Mouse (Mus musculus): Measurements from ENCODE around the gene Nod1. TPM values are rescaled to one million over a fixed set of nuclear protein-coding genes. Genes with fewer than 3 reads are reported as not detected.

Gene Nod1
- polyA plus RNA-seq, 1 experiment from 2014 or later: 3.0 TPM

- H3K27ac ChIP-seq (ENCODE audit: low read depth, low read length): peak overlapping the region; percentile 50
- H3K27me3 ChIP-seq (ENCODE audit: control insufficient read depth, insufficient read depth, low read length): no peaks in the 10 kb centered on the region
- DNase-seq (ENCODE audit: low spot score): peak; percentile 66
- H3K36me3 ChIP-seq (ENCODE audit: control insufficient read depth, insufficient read depth, low read length): no peaks in the 10 kb centered on the region
- peak overlapping the region; percentile 33 for H3K4me2 ChIP-seq (ENCODE audit: low read depth)
- H3K9ac ChIP-seq (ENCODE audit: low read length): 0 out of 2 replicates have a peak overlapping the region, but pooled peaks have one; percentile 31
- peak; percentile 88 for ATAC-seq (ENCODE audit: insufficient read depth, low FRiP score, low TSS enrichment)
- peaks cover 5% of the 10 kb centered on the region; the same call in 1 of the 2 replicates for H3K4me1 ChIP-seq (ENCODE audit: control insufficient read depth, insufficient read depth, low read length)
- H3K4me3 ChIP-seq (ENCODE audit: low read depth, low read length): no peak overlapping the region
- H3K9me3 ChIP-seq (ENCODE audit: control insufficient read depth, low read length): 0 out of 2 replicates have a peak, but pooled peaks cover 3% of the 10 kb centered on the region
- 19% methylated on average over 16 of the region's 16 CpGs for WGBS
Measured at GRCm38 (mm10) chr6:55009391-55010230, 37.2 kb upstream of the Nod1 start.

GRCm38 (mm10) chr6:55008401-55008800 is 36.0 kb upstream of the Nod1 start:
- H3K9ac ChIP-seq (ENCODE audit: low read length): no peak overlapping the region

GRCm38 (mm10) chr6:55003559-55003958 is 31.1 kb upstream of the Nod1 start:
- Histone ChIP-seq H3K9me3 (ENCODE audit: control insufficient read depth, low read length) (no peaks in the 10 kb centered on the region), H3K27me3 (ENCODE audit: control insufficient read depth, insufficient read depth, low read length) (no peaks in the 10 kb centered on the region), H3K4me3 (ENCODE audit: low read depth, low read length) (no peak overlapping the region), H3K27ac (ENCODE audit: low read depth, low read length) (no peak overlapping the region), H3K36me3 (ENCODE audit: control insufficient read depth, insufficient read depth, low read length) (no peaks in the 10 kb centered on the region), H3K9ac (ENCODE audit: low read length) (no peak overlapping the region), H3K4me1 (ENCODE audit: control insufficient read depth, insufficient read depth, low read length) (no peaks in the 10 kb centered on the region), H3K4me2 (ENCODE audit: low read depth) (no peak overlapping the region)
- DNase-seq (ENCODE audit: low spot score) (no peak), ATAC-seq (ENCODE audit: insufficient read depth, low FRiP score, low TSS enrichment) (no peak)
- WGBS: 66% methylated on average over 4 of the region's 4 CpGs

More at GRCm38 (mm10) chr6:55008401-55008800, 36.0 kb upstream of the Nod1 start:
- Histone ChIP-seq H3K27me3 (ENCODE audit: control insufficient read depth, insufficient read depth, low read length) (no peaks in the 10 kb centered on the region), H3K4me2 (ENCODE audit: low read depth) (no peak overlapping the region), H3K9me3 (ENCODE audit: control insufficient read depth, low read length) (no peaks in the 10 kb centered on the region), H3K4me1 (ENCODE audit: control insufficient read depth, insufficient read depth, low read length) (peaks cover 5% of the 10 kb centered on the region; the same call in 1 of the 2 replicates), H3K4me3 (ENCODE audit: low read depth, low read length) (no peak overlapping the region), H3K27ac (ENCODE audit: low read depth, low read length) (no peak overlapping the region), H3K36me3 (ENCODE audit: control insufficient read depth, insufficient read depth, low read length) (no peaks in the 10 kb centered on the region)
- DNase-seq (ENCODE audit: low spot score) (no peak), ATAC-seq (ENCODE audit: insufficient read depth, low FRiP score, low TSS enrichment) (no peak)
- 82% methylated on average over 8 of the region's 8 CpGs for WGBS

- ATAC-seq (ENCODE audit: insufficient read depth, low FRiP score, low TSS enrichment): no peak
- H3K9me3 ChIP-seq (ENCODE audit: control insufficient read depth, low read length): no peaks in the 10 kb centered on the region
- H3K4me2 ChIP-seq (ENCODE audit: low read depth): no peak overlapping the region
- H3K27me3 ChIP-seq (ENCODE audit: control insufficient read depth, insufficient read depth, low read length): no peaks in the 10 kb centered on the region
- no peaks in the 10 kb centered on the region for H3K4me1 ChIP-seq (ENCODE audit: control insufficient read depth, insufficient read depth, low read length)
- no peak for DNase-seq (ENCODE audit: low spot score)
- H3K9ac ChIP-seq (ENCODE audit: low read length): no peak overlapping the region
- H3K36me3 ChIP-seq (ENCODE audit: control insufficient read depth, insufficient read depth, low read length): no peaks in the 10 kb centered on the region
- no peak overlapping the region for H3K27ac ChIP-seq (ENCODE audit: low read depth, low read length)
- WGBS: 73% methylated on average over 4 of the region's 4 CpGs
- no peak overlapping the region for H3K4me3 ChIP-seq (ENCODE audit: low read depth, low read length)
Measured at GRCm38 (mm10) chr6:55002438-55002837, 30.0 kb upstream of the Nod1 start.

- ATAC-seq (ENCODE audit: insufficient read depth, low FRiP score, low TSS enrichment): no peak
- Histone ChIP-seq H3K9ac (ENCODE audit: low read length) (no peak overlapping the region), H3K4me3 (ENCODE audit: low read depth, low read length) (no peak overlapping the region), H3K27ac (ENCODE audit: low read depth, low read length) (no peak overlapping the region), H3K9me3 (ENCODE audit: control insufficient read depth, low read length) (no peaks in the 10 kb centered on the region), H3K4me1 (ENCODE audit: control insufficient read depth, insufficient read depth, low read length) (no peaks in the 10 kb centered on the region), H3K36me3 (ENCODE audit: control insufficient read depth, insufficient read depth, low read length) (no peaks in the 10 kb centered on the region), H3K27me3 (ENCODE audit: control insufficient read depth, insufficient read depth, low read length) (no peaks in the 10 kb centered on the region), H3K4me2 (ENCODE audit: low read depth) (no peak overlapping the region)
- 83% methylated on average over 4 of the region's 4 CpGs for WGBS
- DNase-seq (ENCODE audit: low spot score): no peak
Measured at GRCm38 (mm10) chr6:55001320-55001719, 28.9 kb upstream of the Nod1 start.

- Histone ChIP-seq H3K27ac (ENCODE audit: low read depth, low read length) (no peak overlapping the region), H3K4me2 (ENCODE audit: low read depth) (no peak overlapping the region), H3K4me3 (ENCODE audit: low read depth, low read length) (no peak overlapping the region), H3K36me3 (ENCODE audit: control insufficient read depth, insufficient read depth, low read length) (no peaks in the 10 kb centered on the region), H3K4me1 (ENCODE audit: control insufficient read depth, insufficient read depth, low read length) (no peaks in the 10 kb centered on the region), H3K27me3 (ENCODE audit: control insufficient read depth, insufficient read depth, low read length) (no peaks in the 10 kb centered on the region), H3K9ac (ENCODE audit: low read length) (no peak overlapping the region), H3K9me3 (ENCODE audit: control insufficient read depth, low read length) (no peaks in the 10 kb centered on the region)
- ATAC-seq (ENCODE audit: insufficient read depth, low FRiP score, low TSS enrichment) (no peak), DNase-seq (ENCODE audit: low spot score) (no peak)
- 87% methylated on average over 6 of the region's 6 CpGs for WGBS
Measured at GRCm38 (mm10) chr6:54997726-54998125, 25.3 kb upstream of the Nod1 start.

- Histone ChIP-seq H3K27ac (ENCODE audit: low read depth, low read length) (no peak overlapping the region), H3K36me3 (ENCODE audit: control insufficient read depth, insufficient read depth, low read length) (no peaks in the 10 kb centered on the region), H3K4me3 (ENCODE audit: low read depth, low read length) (no peak overlapping the region), H3K9ac (ENCODE audit: low read length) (no peak overlapping the region), H3K27me3 (ENCODE audit: control insufficient read depth, insufficient read depth, low read length) (no peaks in the 10 kb centered on the region), H3K9me3 (ENCODE audit: control insufficient read depth, low read length) (no peaks in the 10 kb centered on the region), H3K4me1 (ENCODE audit: control insufficient read depth, insufficient read depth, low read length) (0 out of 2 replicates have a peak, but pooled peaks cover 2% of the 10 kb centered on the region), H3K4me2 (ENCODE audit: low read depth) (no peak overlapping the region)
- 94% methylated on average over 3 of the region's 3 CpGs for WGBS
- no peak for ATAC-seq (ENCODE audit: insufficient read depth, low FRiP score, low TSS enrichment)
- DNase-seq (ENCODE audit: low spot score): no peak
Measured at GRCm38 (mm10) chr6:54996361-54996760, 23.9 kb upstream of the Nod1 start.

GRCm38 (mm10) chr6:54992734-54993260 is 20.4 kb upstream of the Nod1 start, which contains the start of gene Ggct:
Gene Ggct, minus strand, starts transcription at chr6:54992950.
- Histone ChIP-seq H3K27ac (ENCODE audit: low read depth, low read length) (0 out of 2 replicates have a peak within 1 kb of the TSS, but pooled peaks have one; percentile 20), H3K9ac (ENCODE audit: low read length) (peak within 1 kb of the TSS; percentile 60), H3K9me3 (ENCODE audit: control insufficient read depth, low read length) (no peaks in the 10 kb centered on the region), H3K4me3 (ENCODE audit: low read depth, low read length) (peak within 1 kb of the TSS; percentile 51), H3K36me3 (ENCODE audit: control insufficient read depth, insufficient read depth, low read length) (no peaks in the 10 kb centered on the region), H3K27me3 (ENCODE audit: control insufficient read depth, insufficient read depth, low read length) (no peaks in the 10 kb centered on the region), H3K4me2 (ENCODE audit: low read depth) (peak within 1 kb of the TSS; percentile 86), H3K4me1 (ENCODE audit: control insufficient read depth, insufficient read depth, low read length) (0 out of 2 replicates have a peak, but pooled peaks cover 2% of the 10 kb centered on the region)
- DNase-seq (ENCODE audit: low spot score): peak; percentile 98
- peak; percentile 100 for ATAC-seq (ENCODE audit: insufficient read depth, low FRiP score, low TSS enrichment)
- WGBS: under 1% methylated on average over 41 of the region's 41 CpGs

All from neural tube, embryonic 11.5 days (tissue).